Mouse (Mus musculus): ENCODE data around the gene Prss44. TPM values are rescaled to one million over a fixed set of nuclear protein-coding genes. Genes with fewer than 3 reads are reported as not detected.

Gene Prss44
- polyA plus RNA-seq, 1 experiment, result not detected

- H3K4me1 ChIP-seq (ENCODE audit: control insufficient read depth, insufficient read depth, low read length), result no peaks in the 10 kb centered on the region
- no peak overlapping the region for H3K27ac ChIP-seq (ENCODE audit: insufficient read depth, low read length)
- TF ChIP-seq POLR2A (IDR thresholded peaks at IDR 0.05; ENCODE audit: low read depth, low read length) (no peak), CTCF (IDR thresholded peaks at IDR 0.05; ENCODE audit: borderline replicate concordance, insufficient read depth, low read length) (no peak)
- no peak overlapping the region for H3K4me3 ChIP-seq (ENCODE audit: insufficient read depth, low read length)
Measured at GRCm38 (mm10) chr9:110855903-110856302, 42.1 kb downstream of the Prss44 start.

- no peak overlapping the region for H3K27ac ChIP-seq (ENCODE audit: insufficient read depth, low read length)
- TF ChIP-seq CTCF (IDR thresholded peaks at IDR 0.05; ENCODE audit: borderline replicate concordance, insufficient read depth, low read length), result no peak
- no peaks in the 10 kb centered on the region for H3K4me1 ChIP-seq (ENCODE audit: control insufficient read depth, insufficient read depth, low read length)
- no peak overlapping the region for H3K4me3 ChIP-seq (ENCODE audit: insufficient read depth, low read length)
Measured at GRCm38 (mm10) chr9:110856920-110857319, 43.1 kb downstream of the Prss44 start.

DNA sequence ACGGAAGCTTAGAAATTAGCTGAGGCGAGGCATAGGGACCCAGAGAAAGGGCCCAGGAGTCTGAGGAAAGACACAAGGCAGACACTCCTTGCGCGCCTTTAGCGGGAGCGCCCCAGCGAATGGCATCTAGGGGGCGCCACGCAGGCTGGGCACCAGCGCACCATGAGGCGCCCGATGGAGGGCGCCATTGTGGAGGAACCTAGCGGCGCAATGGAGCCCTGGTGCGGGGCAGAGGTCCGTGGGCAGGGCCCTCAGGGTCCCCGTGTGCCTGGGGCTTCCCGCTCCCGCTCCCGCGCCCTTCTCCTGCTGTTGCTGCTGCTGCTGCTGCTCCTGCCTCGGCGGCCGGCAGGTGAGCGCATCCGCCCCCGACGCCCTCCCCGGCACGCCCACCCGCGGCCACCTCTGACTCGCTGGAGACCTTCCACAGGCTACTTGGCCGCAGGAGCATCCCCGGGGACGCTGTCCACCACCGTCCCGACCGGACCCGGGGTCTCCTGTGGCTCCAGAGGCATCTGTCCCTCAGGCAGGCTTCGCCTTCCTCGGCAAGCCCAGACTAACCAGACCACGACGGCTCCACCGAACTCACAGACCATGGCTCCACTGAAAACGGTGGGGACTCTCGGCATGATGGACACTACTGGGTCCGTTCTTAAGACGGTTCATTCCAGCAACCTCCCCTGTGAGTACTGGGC is 44.1 kb downstream of the Prss44 start, which contains the start of gene Prss50:
Gene Prss50, plus strand, starts transcription at position 187 of the 692 bp plus-strand sequence.
- Histone ChIP-seq H3K4me3 (ENCODE audit: insufficient read depth, low read length) (no peak within 1 kb of the TSS), H3K27ac (ENCODE audit: insufficient read depth, low read length) (no peak within 1 kb of the TSS), H3K4me1 (ENCODE audit: control insufficient read depth, insufficient read depth, low read length) (no peaks in the 10 kb centered on the region)
- TF ChIP-seq CTCF (IDR thresholded peaks at IDR 0.05; ENCODE audit: borderline replicate concordance, insufficient read depth, low read length) (0 out of 2 replicates have a peak, but pooled peaks have one; percentile 2), POLR2A (IDR thresholded peaks at IDR 0.05; ENCODE audit: low read depth, low read length) (no peak)

- TF ChIP-seq POLR2A (IDR thresholded peaks at IDR 0.05; ENCODE audit: low read depth, low read length), result no peak
- no peak for TF ChIP-seq CTCF (IDR thresholded peaks at IDR 0.05; ENCODE audit: borderline replicate concordance, insufficient read depth, low read length)
- H3K4me3 ChIP-seq (ENCODE audit: insufficient read depth, low read length), result no peak overlapping the region
Measured at GRCm38 (mm10) chr9:110858523-110858922, 44.7 kb downstream of the Prss44 start.

DNA sequence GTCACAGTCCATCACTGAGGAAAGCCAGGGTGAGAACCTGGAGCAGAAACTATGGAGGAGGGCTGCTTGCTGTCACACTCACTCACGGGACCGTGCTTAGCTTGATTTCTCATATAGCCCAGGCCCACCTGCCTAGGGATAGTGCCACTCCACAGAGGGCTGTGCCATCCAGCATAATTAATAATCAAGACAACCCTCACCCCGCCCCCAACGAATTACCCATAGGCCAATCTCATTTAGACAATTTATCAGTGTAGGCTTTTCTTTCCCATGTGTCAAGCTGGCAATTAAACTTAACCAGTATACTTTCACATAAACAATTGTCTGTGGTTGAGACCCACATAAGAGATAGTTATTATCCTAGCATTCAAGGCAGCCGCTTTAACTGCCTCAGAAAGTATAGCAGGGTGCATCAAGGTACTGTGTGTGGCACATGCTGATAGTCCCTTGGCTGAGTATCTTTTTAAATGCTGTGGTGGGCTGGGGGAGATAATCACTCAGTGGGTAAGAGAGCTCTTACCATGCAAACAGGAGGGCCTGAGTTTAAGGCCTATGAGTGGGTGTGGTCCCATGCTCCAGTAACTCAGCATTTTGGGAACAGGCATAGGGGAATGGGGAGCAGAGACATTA is 45.3 kb downstream of the Prss44 start:
- no peak for TF ChIP-seq POLR2A (IDR thresholded peaks at IDR 0.05; ENCODE audit: low read depth, low read length)
- no peak for TF ChIP-seq CTCF (IDR thresholded peaks at IDR 0.05; ENCODE audit: borderline replicate concordance, insufficient read depth, low read length)
- Histone ChIP-seq H3K4me1 (ENCODE audit: control insufficient read depth, insufficient read depth, low read length) (no peaks in the 10 kb centered on the region), H3K4me3 (ENCODE audit: insufficient read depth, low read length) (no peak overlapping the region), H3K27ac (ENCODE audit: insufficient read depth, low read length) (no peak overlapping the region)

More at GRCm38 (mm10) chr9:110858523-110858922, 44.7 kb downstream of the Prss44 start:
- Histone ChIP-seq H3K4me1 (ENCODE audit: control insufficient read depth, insufficient read depth, low read length) (no peaks in the 10 kb centered on the region), H3K27ac (ENCODE audit: insufficient read depth, low read length) (no peak overlapping the region)

- Histone ChIP-seq H3K27ac (ENCODE audit: insufficient read depth, low read length) (no peak overlapping the region), H3K4me1 (ENCODE audit: control insufficient read depth, insufficient read depth, low read length) (no peaks in the 10 kb centered on the region), H3K4me3 (ENCODE audit: insufficient read depth, low read length) (no peak overlapping the region)
- TF ChIP-seq POLR2A (IDR thresholded peaks at IDR 0.05; ENCODE audit: low read depth, low read length) (no peak), CTCF (IDR thresholded peaks at IDR 0.05; ENCODE audit: borderline replicate concordance, insufficient read depth, low read length) (peak; percentile 23; the same call in 1 of the 2 replicates)
Measured at GRCm38 (mm10) chr9:110871030-110871429, 57.2 kb downstream of the Prss44 start.

Other genes starting within 250 kb of the Prss44 start
- gene Nradd, start 189.5 kb upstream of the Prss44 start, polyA plus RNA-seq (2011; ENCODE audit: insufficient read length, low read depth, missing spikeins), result 107 and 109 TPM in 2 replicates
- gene Nbeal2, start 159.8 kb upstream of the Prss44 start, polyA plus RNA-seq (2011; ENCODE audit: insufficient read length, low read depth, missing spikeins), result 1.8 TPM in 2 replicates
- gene Ccdc12, start 157.5 kb upstream of the Prss44 start, polyA plus RNA-seq (2011; ENCODE audit: insufficient read length, low read depth, missing spikeins), result 34.4 and 43.2 TPM in 2 replicates
- not detected in 2 replicates for gene Myl3, start 72.1 kb upstream of the Prss44 start, polyA plus RNA-seq (2011; ENCODE audit: insufficient read length, low read depth, missing spikeins)
- 9.0 and 13.3 TPM in 2 replicates for gene Pth1r, start 66.8 kb upstream of the Prss44 start, polyA plus RNA-seq (2011; ENCODE audit: insufficient read length, low read depth, missing spikeins)
- gene Prss42, start 15.8 kb upstream of the Prss44 start, polyA plus RNA-seq (2011; ENCODE audit: insufficient read length, low read depth, missing spikeins), result not detected in 2 replicates
- gene Prss43, start 12.7 kb downstream of the Prss44 start, polyA plus RNA-seq (2011; ENCODE audit: insufficient read length, low read depth, missing spikeins), result not detected in 2 replicates
- gene Prss45, start 20.6 kb downstream of the Prss44 start, polyA plus RNA-seq (2011; ENCODE audit: insufficient read length, low read depth, missing spikeins), result not detected in 2 replicates
- 0.86 and 1.4 TPM in 2 replicates for gene Prss46, start 30.5 kb downstream of the Prss44 start, polyA plus RNA-seq (2011; ENCODE audit: insufficient read length, low read depth, missing spikeins)
- not detected in 2 replicates for gene Prss50, start 44.0 kb downstream of the Prss44 start, polyA plus RNA-seq (2011; ENCODE audit: insufficient read length, low read depth, missing spikeins)
- 3.5 and 7.1 TPM in 2 replicates for gene Als2cl, start 65.9 kb downstream of the Prss44 start, polyA plus RNA-seq (2011; ENCODE audit: insufficient read length, low read depth, missing spikeins)
- gene Tmie, start 66.1 kb downstream of the Prss44 start, polyA plus RNA-seq (2011; ENCODE audit: insufficient read length, low read depth, missing spikeins), result 0.28 and 0.56 TPM in 2 replicates
- gene Fam240a, start 102.9 kb downstream of the Prss44 start, polyA plus RNA-seq (2011; ENCODE audit: insufficient read length, low read depth, missing spikeins), result not detected in 2 replicates
- not detected in 2 replicates for gene Tdgf1, start 132.2 kb downstream of the Prss44 start, polyA plus RNA-seq (2011; ENCODE audit: insufficient read length, low read depth, missing spikeins)
- not detected in 2 replicates for gene Lrrc2, start 137.6 kb downstream of the Prss44 start, polyA plus RNA-seq (2011; ENCODE audit: insufficient read length, low read depth, missing spikeins)
- not detected in 2 replicates for gene Rtp3, start 176.6 kb downstream of the Prss44 start, polyA plus RNA-seq (2011; ENCODE audit: insufficient read length, low read depth, missing spikeins)
- not detected in 2 replicates for gene Ltf, start 205.3 kb downstream of the Prss44 start, polyA plus RNA-seq (2011; ENCODE audit: insufficient read length, low read depth, missing spikeins)
- not detected in 2 replicates for gene Ccrl2, start 243.5 kb downstream of the Prss44 start, polyA plus RNA-seq (2011; ENCODE audit: insufficient read length, low read depth, missing spikeins)

All from embryonic fibroblast, embryonic 13.5 days (primary cell).